Mouse (Mus musculus) left cerebral cortex, postnatal 25 days (tissue): Measurements from ENCODE around the gene Rtn1. TPM values are rescaled to one million over a fixed set of nuclear protein-coding genes. Genes with fewer than 3 reads are reported as not detected.

Experiments used
- DNase-seq, 2 experiments: peaks; one replicate each; pipeline ENCODE4 v3.0.0; 2022; ENCODE audit warnings: low spot score in 2 of 2, mixed read lengths in 1 of 2
- intact Hi-C: fragments of 180-260 bp; cut with DNase I; formaldehyde crosslinking; loops from one replicate; pipeline ENCODE4 v1.15.1; 2025
- total RNA-seq, 2 experiments: library from RNA; stranded (reverse); gene quantifications; 2 replicates each; pipeline ENCODE4 v1.2.3; 2021

Gene Rtn1
- total RNA-seq, 2 experiments from 2014 or later, result 1,464 to 1,529 TPM

GRCm38 (mm10) chr12:72239230-72239894, 169.5 kb downstream of the Rtn1 start:
- DNase-seq, result peak; percentile 61 to 84
- intact Hi-C loops, result loop anchor here (5.0 kb wide), 2 partner anchors 137 to 168 kb away; partner anchors contain the start of gene Rtn1

GRCm38 (mm10) chr12:72237251-72237650, 171.6 kb downstream of the Rtn1 start:
- DNase-seq, result no peak
- intact Hi-C loops, result loop anchor here (5.0 kb wide), 2 partner anchors 135 to 170 kb away; partner anchors contain the start of gene Rtn1

- intact Hi-C loops, result loop anchor here (5.0 kb wide), 2 partner anchors 134 to 171 kb away; partner anchors contain the start of gene Rtn1
- DNase-seq, result peak; percentile 87 to 92
These were observed 172.3 kb downstream of the Rtn1 start for GRCm38 (mm10) chr12:72236564-72237011.

DNA sequence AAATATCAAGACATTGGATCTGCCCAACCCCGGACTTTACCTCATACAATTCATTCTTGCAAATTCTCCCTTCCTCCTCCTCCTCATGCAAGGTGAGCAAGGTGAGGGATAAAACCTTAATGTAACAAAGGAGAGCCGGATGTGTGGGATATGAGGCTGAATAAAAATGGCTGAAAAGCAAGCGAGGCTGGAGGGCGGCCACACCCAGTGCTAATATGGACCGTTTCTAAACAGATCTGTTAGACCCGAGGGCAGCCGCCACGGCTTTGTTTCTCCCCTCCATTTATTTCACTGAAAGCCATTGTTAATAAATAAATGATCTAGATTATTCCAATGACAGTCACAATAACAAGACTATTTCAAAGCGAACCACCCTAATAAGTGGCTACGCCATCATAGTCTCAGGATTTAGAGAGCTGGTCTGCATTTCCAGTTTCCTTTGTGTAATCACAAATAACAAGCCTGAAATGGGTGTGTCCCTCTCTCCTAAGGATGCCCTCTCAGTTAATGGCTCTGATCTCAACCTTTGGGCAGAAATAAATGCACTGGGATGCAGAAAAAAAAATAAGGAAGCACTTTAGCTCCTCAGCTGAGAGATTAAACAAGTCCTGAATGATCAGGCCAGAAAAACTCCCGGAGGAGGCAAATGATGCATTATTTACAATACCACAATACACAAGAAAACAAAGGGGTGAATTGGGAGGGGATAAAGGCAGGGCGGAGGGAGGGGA, 173.1 kb downstream of the Rtn1 start:
- peak; percentile 59 to 65 for DNase-seq
- intact Hi-C loops, result loop anchor here (5.0 kb wide), 2 partner anchors 133 to 172 kb away; partner anchors contain the start of gene Rtn1

DNA sequence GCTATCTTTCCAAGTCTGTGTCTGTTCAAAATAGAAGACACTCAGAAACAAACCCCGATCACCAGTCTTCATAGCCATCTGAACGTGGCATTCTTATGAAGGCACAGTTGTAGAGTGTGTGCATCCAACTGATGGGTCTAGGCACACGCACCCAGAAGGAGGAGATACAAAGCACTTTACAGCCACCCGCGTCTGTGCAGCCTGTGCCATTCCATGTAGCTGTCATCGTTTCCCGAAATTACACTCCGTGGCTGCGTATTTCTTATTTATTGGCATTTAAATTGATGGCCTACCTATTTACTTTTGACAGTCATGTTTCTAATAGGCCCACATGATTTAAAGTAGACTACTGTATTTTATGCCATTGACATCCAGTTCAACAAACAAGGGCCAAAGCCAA, 173.9 kb downstream of the Rtn1 start:
- intact Hi-C loops, result loop anchor here (5.0 kb wide), 2 partner anchors 133 to 172 kb away; partner anchors contain the start of gene Rtn1
- peak in 1 of 2 experiments; percentile 56 for DNase-seq

- intact Hi-C loops, result no loop called here
- no peak for DNase-seq
These were observed 174.7 kb downstream of the Rtn1 start for GRCm38 (mm10) chr12:72234151-72234550.

GRCm38 (mm10) chr12:72232826-72233790, 175.7 kb downstream of the Rtn1 start:
- intact Hi-C loops, result no loop called here
- DNase-seq, result no peak

DNA sequence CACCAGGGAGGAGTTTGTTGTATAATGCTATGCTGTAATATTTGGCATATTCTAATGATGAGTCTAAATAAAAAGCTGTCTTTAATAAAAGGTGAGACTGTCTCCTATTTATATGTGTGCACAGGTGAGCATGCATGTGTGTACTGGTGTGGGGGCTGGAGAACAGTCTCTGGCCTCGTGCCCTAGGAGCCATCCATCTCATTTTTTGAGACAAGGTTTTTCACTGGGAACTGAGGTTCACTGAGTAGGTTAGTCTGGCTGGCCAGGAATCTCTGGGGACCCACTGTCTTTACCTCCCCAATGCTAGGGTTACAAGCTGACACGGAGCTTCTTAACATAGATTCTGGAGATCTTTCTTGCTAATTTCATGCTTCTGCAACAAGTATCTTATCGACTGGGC, 176.7 kb downstream of the Rtn1 start:
- no peak for DNase-seq
- intact Hi-C loops, result no loop called here

DNA sequence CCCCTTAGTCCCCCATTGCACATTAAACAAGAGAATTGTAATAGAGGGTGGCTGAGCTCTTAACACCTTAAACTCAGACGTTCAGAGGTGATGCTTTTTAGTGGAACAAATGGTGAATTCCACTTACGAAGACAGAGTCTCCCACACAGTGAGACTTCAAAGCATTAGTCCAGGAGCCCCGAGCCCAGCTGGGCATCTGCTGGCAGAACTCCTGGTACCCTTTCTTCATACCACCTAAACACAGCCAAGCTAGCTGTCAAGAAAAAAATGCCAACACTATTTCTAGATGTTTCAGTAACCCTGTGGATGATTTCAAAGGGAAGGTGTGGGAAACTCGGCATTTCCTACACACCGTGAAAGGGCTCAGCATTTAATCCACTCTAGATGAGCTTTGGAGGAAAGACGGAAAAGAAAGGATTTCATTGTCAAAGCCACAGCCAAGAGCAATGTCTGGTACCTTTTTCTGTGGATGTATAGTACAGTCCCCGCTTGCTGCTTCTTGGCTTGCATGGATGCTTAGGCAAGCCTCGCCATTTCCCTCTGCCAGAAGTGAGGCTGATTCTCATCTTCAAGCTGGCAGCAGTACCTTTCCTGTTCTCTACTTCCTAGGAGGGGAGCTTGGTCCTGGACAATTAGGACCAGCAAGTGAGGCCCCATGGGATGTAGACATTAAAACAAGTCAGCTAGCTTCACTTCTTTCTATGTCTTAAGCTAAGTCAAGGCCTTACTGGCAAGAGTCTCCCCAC, 179.2 kb downstream of the Rtn1 start:
- intact Hi-C loops, result no loop called here
- peak in 1 of 2 experiments; percentile 55 for DNase-seq

DNA sequence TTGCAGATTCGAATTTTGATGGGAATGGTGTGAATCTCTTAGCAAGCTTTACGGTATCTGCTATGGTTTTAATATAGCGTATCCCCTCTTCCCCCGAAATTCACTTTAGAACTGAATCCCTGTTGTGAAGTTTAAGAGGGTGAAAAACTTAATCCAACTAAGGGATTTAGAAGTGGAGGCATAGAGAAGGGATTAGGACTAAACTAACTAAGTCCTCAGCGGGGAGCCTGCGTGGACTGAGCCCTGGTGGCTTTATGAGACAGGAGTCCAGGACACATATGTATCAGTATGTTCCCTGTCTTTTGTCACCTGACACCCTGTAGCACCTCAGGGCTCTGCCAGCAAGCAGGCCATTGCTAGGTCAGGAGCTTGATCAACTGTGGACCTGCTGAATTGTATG, 181.1 kb downstream of the Rtn1 start:
- intact Hi-C loops, result no loop called here

GRCm38 (mm10) chr12:72225371-72225770, 183.5 kb downstream of the Rtn1 start:
- intact Hi-C loops, result no loop called here
- DNase-seq, result no peak

More for the DNA sequence above, 181.1 kb downstream of the Rtn1 start:
- no peak for DNase-seq

DNA sequence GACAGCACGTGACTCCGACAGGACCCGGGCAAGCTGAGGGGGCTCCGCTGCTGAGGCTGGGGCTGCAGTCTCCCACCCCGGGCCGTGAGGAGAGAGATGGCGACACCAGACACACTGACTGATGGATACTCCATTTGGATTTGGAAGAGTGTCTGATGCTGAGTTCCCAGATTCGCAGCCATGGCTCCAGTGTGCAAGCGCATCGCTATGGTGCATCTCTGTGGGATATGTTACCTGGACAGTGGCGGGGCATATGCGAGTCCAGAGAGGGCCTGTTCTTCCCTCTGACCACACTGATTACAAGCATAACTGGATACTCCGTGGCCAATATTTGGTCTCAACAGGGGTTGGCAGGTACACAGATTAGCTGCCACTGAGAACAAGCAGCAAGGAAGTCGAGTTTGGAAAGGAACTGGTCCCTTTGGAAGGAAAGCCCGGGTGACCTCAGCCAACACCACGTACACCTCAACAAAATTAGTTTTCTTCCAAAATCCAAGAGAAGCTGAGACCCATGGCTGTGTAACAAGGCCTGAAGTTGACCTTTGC, 185.2 kb downstream of the Rtn1 start:
- no peak for DNase-seq
- intact Hi-C loops, result no loop called here

GRCm38 (mm10) chr12:72213554-72213953, 195.3 kb downstream of the Rtn1 start:
- intact Hi-C loops, result loop anchor here (5.0 kb wide), 1 partner anchor 111 kb away; no protein-coding TSS in a partner anchor
- DNase-seq, result peak in 1 of 2 experiments; percentile 54

DNA sequence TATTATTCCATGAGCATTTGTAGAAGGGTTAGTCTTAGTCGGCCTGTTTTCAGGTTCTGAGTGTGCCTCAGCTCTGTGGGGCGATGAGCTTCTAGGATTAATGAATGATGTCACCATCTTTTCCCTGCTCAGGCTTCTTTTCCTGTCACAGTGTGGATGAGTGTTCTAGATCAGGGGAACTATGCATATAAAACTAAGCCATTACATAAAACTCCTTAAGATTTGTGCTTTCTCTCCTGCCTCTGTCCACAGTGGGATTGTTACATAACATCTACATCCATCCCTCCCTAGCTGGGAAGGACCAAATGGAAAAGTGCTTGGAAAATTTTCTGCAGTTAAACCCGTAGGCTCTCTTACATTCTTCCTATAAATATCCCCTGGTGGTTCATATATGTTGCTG, 208.0 kb downstream of the Rtn1 start:
- intact Hi-C loops, result no loop called here
- DNase-seq, result peak in 1 of 2 experiments; percentile 85

DNA sequence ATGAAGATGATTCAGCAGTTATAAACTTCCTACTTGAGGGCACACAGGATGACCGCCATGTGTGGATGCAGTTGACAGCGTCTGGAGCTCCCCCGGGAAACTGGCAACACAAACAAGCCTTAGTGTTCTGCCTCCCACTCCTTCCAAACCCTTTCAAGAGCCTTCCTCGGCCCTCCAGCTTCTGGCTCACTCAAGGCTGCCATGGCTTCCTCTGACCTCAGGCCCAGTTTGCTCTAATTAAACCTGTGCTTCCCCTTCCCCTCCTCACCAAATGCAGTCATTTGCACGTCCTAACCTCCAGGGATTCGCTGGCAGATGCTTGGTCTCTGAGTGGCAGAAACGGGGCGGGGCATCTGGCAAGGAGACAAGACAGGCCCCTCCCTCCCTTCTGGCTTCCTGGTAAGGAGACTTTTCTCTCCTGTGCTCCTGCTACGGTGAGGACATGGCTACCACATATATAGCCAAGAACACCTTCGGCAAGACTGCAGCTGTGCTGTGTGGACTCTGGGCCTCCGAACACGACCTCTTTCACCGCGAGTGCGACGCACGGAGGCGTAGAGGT, 210.8 kb downstream of the Rtn1 start:
- DNase-seq, result no peak
- intact Hi-C loops, result no loop called here

DNA sequence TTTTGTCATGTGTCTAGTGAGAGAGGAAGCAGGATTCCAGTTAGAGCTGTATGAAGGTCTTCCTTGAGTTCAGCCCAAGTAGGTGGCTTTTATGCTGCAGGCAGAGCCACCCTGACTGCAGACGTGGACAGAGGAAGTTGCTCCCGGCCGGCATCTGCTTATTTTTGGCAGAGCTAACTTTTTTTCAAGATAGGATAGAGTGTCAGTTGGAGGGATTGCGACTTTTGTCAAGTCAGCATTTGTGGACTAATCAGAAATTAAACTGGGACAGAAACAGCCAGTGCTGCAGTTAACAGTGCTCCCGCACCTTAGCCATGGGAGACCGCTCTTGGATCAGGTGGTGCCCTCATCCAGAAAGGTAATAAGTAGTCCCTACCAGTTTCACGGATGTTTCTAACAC, 211.4 kb downstream of the Rtn1 start:
- no peak for DNase-seq
- intact Hi-C loops, result no loop called here

GRCm38 (mm10) chr12:72184929-72185328, 223.9 kb downstream of the Rtn1 start, which contains the start of gene Ccdc175:
Gene Ccdc175 (minus strand): TSS chr12:72185029.
- intact Hi-C loops, result no loop called here
- no peak for DNase-seq

DNA sequence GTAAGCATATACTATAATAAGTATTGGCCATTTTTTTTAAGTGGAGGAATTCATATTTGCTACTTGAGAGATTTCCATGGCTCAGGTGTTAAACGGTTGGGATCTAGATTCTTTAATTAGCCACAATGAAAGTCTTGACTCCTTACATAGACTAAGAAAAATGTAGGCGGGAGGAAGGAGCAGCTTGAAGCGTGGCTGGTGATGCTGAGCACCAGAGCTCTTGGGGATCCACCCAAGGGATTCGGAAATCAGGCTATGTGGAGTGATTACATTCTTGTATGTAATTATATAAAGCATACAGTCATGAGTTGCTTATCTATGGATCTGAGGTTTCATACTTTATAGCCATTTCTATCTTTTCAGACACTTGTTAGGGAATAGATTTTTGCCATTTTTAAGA, 229.3 kb downstream of the Rtn1 start:
- intact Hi-C loops, result no loop called here
- DNase-seq, result peak in 1 of 2 experiments; percentile 74
